Mouse (Mus musculus): ENCODE measurements around the gene Slc22a5.

Slc22a5 gene

DNA sequence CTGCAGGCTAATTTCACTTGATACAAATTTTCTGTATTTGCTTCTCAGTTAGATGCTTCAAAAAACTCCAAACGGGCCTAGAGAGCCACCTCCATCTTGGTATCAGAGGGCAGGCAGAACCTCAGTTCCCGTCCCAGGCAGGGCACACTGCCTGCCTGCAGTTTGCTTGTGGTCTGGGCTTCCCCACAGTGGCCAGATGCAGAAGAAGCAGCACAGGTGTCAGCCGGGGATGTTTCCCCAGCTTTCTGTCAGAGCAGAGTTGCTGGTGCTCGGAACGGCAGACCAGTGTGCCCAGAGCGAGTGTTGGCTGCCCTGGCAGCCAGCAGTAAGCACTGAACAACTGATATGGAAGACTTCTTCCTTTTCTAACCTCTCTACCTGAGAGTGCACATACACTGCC is 52.3 kb downstream of the Slc22a5 start:
- DNase-seq = no peak

DNA sequence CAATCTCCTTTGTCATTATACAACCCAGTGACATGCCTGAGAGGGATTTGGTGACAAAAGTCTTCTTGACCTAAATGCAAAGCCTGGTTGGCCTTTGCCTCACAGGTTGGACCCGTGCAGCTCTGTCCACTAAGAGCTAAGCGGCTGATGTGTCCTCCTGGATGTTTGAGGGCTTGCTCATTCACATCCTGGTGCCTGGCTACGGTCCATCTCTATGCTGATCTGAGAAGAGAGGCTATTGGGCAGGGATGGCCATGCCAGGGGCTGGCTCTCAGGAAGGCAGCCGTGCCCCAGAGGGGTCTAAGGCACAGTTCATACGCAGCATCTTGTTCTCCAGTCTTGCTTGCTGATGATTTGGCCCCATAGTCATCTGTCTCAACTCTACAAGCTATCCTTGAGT is 53.7 kb downstream of the Slc22a5 start:
- DNase-seq = no peak

DNA sequence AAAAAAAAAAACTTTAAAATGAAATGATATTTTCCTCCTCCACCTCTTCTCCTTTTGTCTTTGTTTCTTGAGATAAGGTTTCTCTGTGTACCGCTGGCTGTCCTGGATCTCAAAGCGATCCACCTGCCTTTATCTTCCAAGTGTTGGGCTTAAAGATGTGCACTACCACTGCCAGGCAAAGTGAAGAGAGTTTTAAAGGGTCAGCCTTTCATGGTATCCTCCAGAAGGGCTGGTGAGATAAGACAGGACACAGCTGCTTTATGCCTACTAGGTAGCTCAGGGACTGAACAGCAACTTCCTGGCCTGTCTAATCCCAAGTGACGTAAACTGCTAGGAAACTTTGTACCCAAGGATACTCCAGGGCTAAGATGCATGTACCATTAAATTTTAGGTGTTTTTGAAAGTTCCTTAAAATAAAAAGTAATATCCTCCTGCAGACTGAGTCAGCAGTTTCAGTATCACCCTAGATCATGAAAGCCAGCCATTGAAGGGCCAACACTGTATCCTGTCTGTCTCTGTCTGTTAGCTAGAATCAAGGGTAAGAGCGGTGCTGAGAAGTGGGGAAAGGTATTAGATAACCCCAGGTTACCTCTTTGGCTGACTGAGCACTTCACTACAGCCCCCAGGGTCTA is 56.0 kb downstream of the Slc22a5 start:
- DNase-seq = no peak

DNA sequence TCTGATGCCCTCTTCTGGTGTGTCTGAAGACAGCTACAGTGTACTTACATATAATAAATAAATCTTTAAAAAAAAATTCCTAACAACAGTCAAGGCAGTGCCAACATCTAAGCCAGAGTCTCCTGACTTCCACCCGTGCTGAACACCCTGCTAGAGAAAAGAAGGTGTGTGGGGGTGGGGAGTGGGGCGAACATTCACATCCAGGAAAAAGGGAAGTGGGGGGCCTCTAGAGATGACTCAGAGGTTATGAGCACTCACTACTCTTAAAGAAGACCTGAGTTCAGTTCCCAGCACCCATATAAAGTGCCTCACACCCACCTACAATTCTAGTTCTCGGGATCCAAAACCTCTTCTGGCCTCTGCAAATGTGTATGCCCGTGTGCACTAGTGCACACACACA is 66.1 kb downstream of the Slc22a5 start:
- no peak for DNase-seq

DNA sequence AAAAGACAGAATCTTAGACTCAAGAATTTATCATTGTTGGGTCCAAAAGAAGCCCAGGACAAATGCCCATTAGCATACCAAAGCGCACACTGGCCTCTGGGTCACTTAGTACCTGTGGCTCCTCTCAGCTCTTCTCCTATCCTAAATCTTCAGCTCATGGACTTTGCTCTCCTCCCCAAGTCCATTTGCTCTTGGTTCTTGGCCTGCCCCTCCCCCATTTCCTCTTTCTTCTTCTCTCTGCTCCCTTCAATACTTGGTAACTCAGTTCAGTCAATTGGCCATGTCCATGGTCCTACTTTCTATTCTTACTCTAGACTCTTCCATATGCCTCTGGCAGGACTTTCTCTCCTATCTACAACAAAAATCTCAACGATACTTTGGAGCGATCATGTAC is 69.5 kb downstream of the Slc22a5 start:
- DNase-seq = no peak

DNA sequence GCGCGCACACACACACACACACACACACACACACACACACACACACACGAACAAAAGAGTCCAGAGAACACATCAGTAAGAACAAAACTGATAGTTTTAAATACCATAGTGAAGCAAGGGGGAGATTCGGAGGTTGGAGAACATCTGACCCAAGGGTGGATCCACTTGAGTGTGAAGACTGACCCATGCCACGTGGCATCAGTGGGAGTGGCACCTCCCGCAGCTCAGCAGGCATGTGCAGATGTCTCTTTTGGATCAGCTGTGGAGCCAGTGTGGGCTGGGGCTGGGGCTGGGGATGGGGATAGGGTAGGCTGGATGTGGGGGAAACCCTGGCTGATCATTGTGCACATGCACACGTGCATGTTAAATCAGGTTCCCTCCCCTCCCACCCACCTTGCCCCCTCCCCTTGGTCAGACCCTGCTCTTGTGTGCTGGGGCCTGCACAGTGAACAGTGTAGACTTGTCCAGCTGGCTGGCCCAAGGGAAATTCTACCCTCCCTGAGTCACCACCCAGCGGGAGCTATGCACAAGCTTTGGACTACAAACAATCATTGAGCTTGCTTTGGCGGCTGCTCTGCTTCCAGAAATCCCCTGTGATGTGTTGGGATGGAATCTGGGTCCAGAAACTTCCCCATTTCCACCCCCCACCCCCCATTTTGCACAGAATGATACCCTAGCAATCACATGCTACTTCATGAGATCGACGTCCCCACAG is 70.1 kb downstream of the Slc22a5 start:
- DNase-seq = no peak

DNA sequence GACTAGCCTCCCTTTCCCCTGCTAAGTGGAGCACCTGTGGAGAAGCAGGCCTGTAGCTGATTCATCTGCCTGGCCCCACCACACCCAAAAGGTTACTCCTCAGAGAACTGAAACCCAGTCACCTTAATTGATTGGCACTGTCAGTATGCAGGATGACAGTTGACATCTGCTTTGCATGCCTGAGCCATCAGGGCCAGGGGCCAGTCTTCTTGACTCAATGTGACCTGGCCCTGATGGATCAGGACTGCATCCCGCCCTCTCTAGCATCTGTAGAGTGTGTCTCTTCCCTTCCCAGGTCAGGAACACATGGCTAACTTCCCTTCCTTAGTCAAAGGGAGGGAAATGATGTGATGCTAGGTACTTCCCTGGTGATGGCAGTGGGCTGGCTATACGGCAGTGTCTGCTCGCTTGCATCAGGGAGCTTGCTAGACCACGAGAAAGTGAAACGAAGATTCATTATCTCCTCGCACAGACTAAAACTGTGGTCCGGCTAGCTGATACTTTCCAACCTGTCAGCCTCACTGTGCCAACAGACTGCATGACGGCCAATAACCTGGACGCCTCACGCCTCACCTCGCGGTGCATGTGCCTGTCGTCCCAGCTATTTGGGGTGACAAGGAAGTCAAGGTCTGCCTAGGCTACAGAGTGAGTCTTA is 70.8 kb downstream of the Slc22a5 start:
- DNase-seq = no peak

DNA sequence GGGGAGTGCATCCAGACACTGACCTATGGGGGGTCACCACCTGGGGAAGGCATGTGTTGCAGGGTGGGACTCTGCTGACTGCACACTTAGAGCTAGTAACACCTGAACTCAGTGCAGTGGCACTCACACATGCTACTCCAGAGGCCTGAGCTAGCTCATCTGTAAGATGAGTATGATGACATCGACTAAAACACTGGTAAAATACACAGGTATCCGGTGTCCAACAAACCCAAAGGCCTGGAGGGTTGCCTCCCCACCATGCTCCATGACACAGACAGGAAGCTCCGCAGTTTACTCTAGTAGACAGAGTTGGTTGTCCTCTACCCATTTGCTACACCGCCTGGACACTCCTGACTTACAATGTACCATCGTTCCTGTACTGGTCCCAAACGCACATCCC is 71.9 kb downstream of the Slc22a5 start:
- DNase-seq = no peak

DNA sequence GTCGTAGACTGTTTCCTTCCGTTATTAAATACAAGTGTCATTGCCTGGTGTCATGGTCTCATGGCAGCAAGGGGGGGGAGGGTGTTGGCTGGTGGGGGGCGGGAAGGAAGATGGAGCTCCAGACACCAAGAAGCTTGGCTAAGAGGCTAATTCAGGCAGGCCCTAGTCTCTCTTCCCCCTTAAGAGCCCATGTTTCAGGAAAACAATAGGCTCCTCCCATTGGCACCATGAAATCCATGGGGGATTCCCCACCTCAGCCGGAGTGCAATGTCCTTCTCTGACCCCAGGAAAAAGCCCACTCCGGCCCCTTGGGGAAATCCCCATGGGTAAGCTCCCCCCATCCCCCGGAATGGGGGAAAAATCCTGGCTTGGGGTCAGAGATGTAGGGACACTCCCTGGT is 72.7 kb downstream of the Slc22a5 start:
- no peak for DNase-seq

DNA sequence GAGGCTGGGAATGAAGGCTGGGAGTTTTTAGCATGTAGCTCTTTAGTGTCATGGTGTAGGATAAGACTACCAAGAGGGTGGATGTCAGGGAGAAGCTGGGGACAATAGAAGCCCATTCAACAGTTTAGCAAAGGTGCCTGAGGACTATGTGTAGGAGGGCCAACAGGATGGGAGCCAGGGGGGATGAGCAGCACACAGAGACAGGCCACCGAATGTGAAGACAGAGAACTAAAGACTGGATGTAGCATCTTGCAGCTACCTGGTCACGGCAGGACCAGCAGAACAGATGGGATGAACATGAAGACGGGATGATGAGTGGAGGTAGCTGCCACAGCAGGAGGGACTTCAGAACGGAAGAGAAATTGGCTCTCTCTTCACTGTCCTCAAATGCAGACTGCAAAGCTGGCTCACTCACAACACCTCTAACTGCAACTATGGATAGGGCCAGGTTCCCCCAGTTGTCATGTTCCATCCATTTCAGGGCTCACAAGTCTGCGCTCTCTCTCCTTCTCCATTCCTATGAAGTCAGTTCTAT is 74.6 kb downstream of the Slc22a5 start:
- peak; percentile 65 for DNase-seq

DNA sequence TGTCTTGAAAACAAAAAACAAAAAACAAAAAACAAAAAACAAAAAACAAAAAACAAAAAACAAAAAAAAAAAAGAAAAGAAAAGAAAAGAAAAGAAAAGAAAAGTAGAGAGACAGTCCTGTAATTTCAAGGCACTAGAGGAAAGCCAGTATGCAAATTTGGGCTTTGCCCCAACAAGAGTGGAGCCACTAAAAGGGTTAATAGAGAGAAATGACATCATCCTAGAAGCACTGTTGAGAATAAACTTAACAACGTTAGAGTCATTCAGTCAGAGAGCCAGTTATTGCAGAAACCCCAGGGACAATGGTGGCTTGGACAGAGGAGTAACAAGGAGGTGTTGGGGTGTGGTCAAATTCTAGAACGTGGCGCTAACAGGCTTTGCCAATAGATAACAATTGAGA is 76.7 kb downstream of the Slc22a5 start:
- no peak for DNase-seq
